Mouse (Mus musculus) ES-E14 (cell line): ENCODE measurements around the gene Tulp2. TPM values are rescaled to one million over a fixed set of nuclear protein-coding genes. Genes with fewer than 3 reads are reported as not detected.

Experiments used
- DNase-seq: peaks from one replicate; pipeline ENCODE4 v3.0.0-alpha.2; 2013; ENCODE audit warnings: low read depth, low spot score
- H3K27ac ChIP-seq: 2 replicates; pipeline ENCODE4 v1.5.1; 2012; ENCODE audit warnings: low read depth, mild to moderate bottlenecking, low read length, moderate library complexity, mixed read lengths; ENCODE audit not compliant: poor library complexity, insufficient read depth, severe bottlenecking
- H3K36me3 ChIP-seq: 2 replicates; pipeline ENCODE4 v1.6.1; 2012; ENCODE audit warnings: mild to moderate bottlenecking, low read length, moderate library complexity, mixed read lengths; ENCODE audit not compliant: control insufficient read depth, poor library complexity, insufficient read depth, severe bottlenecking
- H3K4me1 ChIP-seq, 2 experiments: fragments of 150-350 bp in 1 of 2; sonication (generic) in 1 of 2; 2 replicates each; pipeline ENCODE4 v1.6.1; 2012; ENCODE audit warnings: low read length in 2 of 2, mild to moderate bottlenecking in 1 of 2, mixed read lengths in 1 of 2; ENCODE audit not compliant: control insufficient read depth in 2 of 2, insufficient read depth in 2 of 2, poor library complexity in 1 of 2
- H3K4me3 ChIP-seq, 2 experiments: fragments of 150-350 bp in 1 of 2; sonication (generic) in 1 of 2; 2 replicates each; pipeline ENCODE4 v1.5.1; 2012; ENCODE audit warnings: low read length in 2 of 2, low read depth in 1 of 2, mild to moderate bottlenecking in 1 of 2, mixed read lengths in 1 of 2; ENCODE audit not compliant: insufficient read depth in 1 of 2, poor library complexity in 1 of 2, severe bottlenecking in 1 of 2
- H3K9ac ChIP-seq: 2 replicates; pipeline ENCODE4 v1.6.1; 2012; ENCODE audit warnings: low read depth, mild to moderate bottlenecking, low read length, mixed read lengths; ENCODE audit not compliant: poor library complexity, insufficient read depth, severe bottlenecking
- H3K9me3 ChIP-seq: fragments of 150-350 bp; sonication (generic); 2 replicates; pipeline ENCODE4 v1.6.1; 2012; ENCODE audit warnings: low read depth, mild to moderate bottlenecking, low read length; ENCODE audit not compliant: control insufficient read depth, insufficient read depth
- CHD2 ChIP-seq: IDR thresholded peaks from 2 replicates; pipeline ENCODE4 v1.6.1; 2014; ENCODE audit warnings: mild to moderate bottlenecking, low read depth, low read length, inconsistent platforms
- HCFC1 ChIP-seq: IDR thresholded peaks from 2 replicates; pipeline ENCODE4 v1.6.1; 2012; ENCODE audit warnings: low read length, inconsistent platforms, borderline replicate concordance; ENCODE audit not compliant: insufficient read depth
- MAFK ChIP-seq: IDR thresholded peaks from 2 replicates; pipeline ENCODE4 v1.6.1; 2014; ENCODE audit warnings: mild to moderate bottlenecking, low read depth, low read length, inconsistent platforms; ENCODE audit not compliant: insufficient read depth
- ZC3H11A ChIP-seq: IDR thresholded peaks from 2 replicates; pipeline ENCODE4 v1.6.1; 2012; ENCODE audit warnings: low read depth, mild to moderate bottlenecking, inconsistent platforms, low read length, borderline replicate concordance
- ZNF384 ChIP-seq: IDR thresholded peaks from 2 replicates; pipeline ENCODE4 v1.6.1; 2012; ENCODE audit warnings: low read depth, low read length, inconsistent platforms
- in situ Hi-C, 2 experiments: fragments of 600-800 bp; cut with MboI; formaldehyde crosslinking; loops; one replicate each; pipeline ENCODE4 v1.15.1; 2025; ENCODE audit warnings: low sequenced_read_pairs in 2 of 2, inconsistent platforms in 1 of 2; ENCODE audit not compliant: unreplicated experiment in 2 of 2
- total RNA-seq: library from RNA; depleted of rRNA; stranded (reverse); fragments of 300-350 nt; gene quantifications from 2 replicates; pipeline ENCODE4 v1.2.3, GENCODE M21; 2012

Tulp2 gene
- total RNA-seq, 1 experiment, result 2.6 TPM

- in situ Hi-C loops, result no loop called here
- peaks cover 5 to 17% of the 10 kb centered on the region in 2 experiments; a peak in 3 of 4 replicates for H3K4me1 ChIP-seq
- peak overlapping the region in 1 of 2 experiments; percentile 56; a peak in 1 of 4 replicates for H3K4me3 ChIP-seq
- peak overlapping the region; percentile 34; the same call in 1 of the 2 replicates for H3K9ac ChIP-seq
- no peak for DNase-seq
- H3K36me3 ChIP-seq, result peaks cover 20% of the 10 kb centered on the region
- no peaks in the 10 kb centered on the region for H3K9me3 ChIP-seq
- TF ChIP-seq ZC3H11A (no peak), CHD2 (peak; percentile 48; the same call in 1 of the 2 replicates), MAFK (no peak), ZNF384 (no peak)
- H3K27ac ChIP-seq, result peak overlapping the region; percentile 87
Observed at GRCm38 (mm10) chr7:45564811-45565210, 83.1 kb downstream of the Tulp2 start.

- no peak for TF ChIP-seq ZC3H11A
- TF ChIP-seq CHD2, result no peak
- TF ChIP-seq ZNF384, result no peak
- TF ChIP-seq HCFC1, result no peak
- no peak for TF ChIP-seq MAFK
- H3K4me3 ChIP-seq, result peak overlapping the region in 1 of 2 experiments; percentile 56; a peak in 2 of 4 replicates
- peak overlapping the region; percentile 87 for H3K27ac ChIP-seq
- H3K4me1 ChIP-seq, result peaks cover 5 to 16% of the 10 kb centered on the region in 2 experiments; a peak in 3 of 4 replicates
- peak overlapping the region; percentile 79 for H3K9ac ChIP-seq
- DNase-seq, result no peak
- no peaks in the 10 kb centered on the region for H3K9me3 ChIP-seq
- peaks cover 20% of the 10 kb centered on the region for H3K36me3 ChIP-seq
- in situ Hi-C loops, result no loop called here
Observed at GRCm38 (mm10) chr7:45565446-45565845, 83.8 kb downstream of the Tulp2 start.

- TF ChIP-seq MAFK (no peak), CHD2 (no peak), HCFC1 (no peak), ZNF384 (no peak), ZC3H11A (no peak)
- no peak for DNase-seq
- peak overlapping the region; percentile 87 for H3K27ac ChIP-seq
- no peaks in the 10 kb centered on the region for H3K9me3 ChIP-seq
- H3K4me1 ChIP-seq, result peaks cover 0 to 15% of the 10 kb centered on the region in 2 experiments; a peak in 2 of 4 replicates
- peak overlapping the region in 1 of 2 experiments; percentile 14; a peak in 2 of 4 replicates for H3K4me3 ChIP-seq
- in situ Hi-C loops, result no loop called here
- H3K9ac ChIP-seq, result peak overlapping the region; percentile 46; the same call in 1 of the 2 replicates
- peaks cover 16% of the 10 kb centered on the region for H3K36me3 ChIP-seq
Observed at GRCm38 (mm10) chr7:45567112-45567779, 85.6 kb downstream of the Tulp2 start.

DNA sequence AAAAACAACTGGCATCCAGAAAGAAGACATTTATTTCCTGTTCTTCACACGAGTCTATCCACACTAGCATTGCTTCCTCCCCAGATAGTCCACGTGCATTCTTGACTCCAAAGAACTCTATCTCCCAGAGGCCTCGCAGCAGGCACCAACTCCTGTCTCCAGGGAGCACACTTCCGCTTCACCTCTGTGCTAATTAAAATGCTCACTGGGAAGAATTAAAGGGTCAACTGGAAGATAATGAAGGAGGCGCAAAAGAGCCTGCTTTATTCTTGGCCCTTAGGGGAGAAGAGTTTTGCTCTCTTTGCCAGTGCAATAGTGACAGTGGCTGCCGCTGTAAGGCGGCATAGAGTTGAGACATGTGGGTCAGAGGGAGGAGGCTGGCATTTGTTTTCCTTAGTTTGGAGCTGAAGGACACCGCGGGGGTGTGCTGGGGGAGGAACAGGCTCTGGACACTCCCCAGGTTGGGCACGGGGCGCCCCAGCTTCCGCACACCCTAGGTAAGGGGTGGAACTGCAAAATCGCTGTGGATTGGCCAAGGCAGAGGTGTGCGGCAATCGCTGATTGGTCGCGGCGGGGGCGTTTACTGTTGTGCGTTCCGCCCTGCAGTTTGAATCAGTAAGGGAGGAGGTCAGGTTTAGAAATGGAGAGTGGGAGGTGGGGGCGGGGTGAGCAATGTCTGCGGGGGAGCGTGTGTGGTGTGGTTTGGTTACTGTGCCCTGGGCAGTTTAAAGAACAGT lies 86.3 kb downstream of the Tulp2 start:
- TF ChIP-seq HCFC1 (no peak), MAFK (no peak), CHD2 (no peak), ZNF384 (no peak), ZC3H11A (no peak)
- Histone ChIP-seq H3K4me1 (peaks cover 0 to 14% of the 10 kb centered on the region in 2 experiments; a peak in 2 of 4 replicates), H3K4me3 (peak overlapping the region; percentile 35 to 38; a peak in 3 of 4 replicates), H3K9ac (peak overlapping the region; percentile 38; the same call in 1 of the 2 replicates), H3K27ac (peak overlapping the region; percentile 87), H3K36me3 (peaks cover 14% of the 10 kb centered on the region), H3K9me3 (no peaks in the 10 kb centered on the region)
- DNase-seq, result peak; percentile 91
- in situ Hi-C loops, result no loop called here
